Mouse (Mus musculus) testis, postnatal 10 days (tissue): ENCODE results near the gene Trim3.

ENCODE experiments used
- DNase-seq: peaks from one replicate; pipeline ENCODE4 v3.0.0; 2021; ENCODE audit warnings: low spot score

The Trim3 gene

GRCm38 (mm10) chr7:105608467-105608866, 24.9 kb downstream of the Trim3 start:
- no peak for DNase-seq

- peak; percentile 85 for DNase-seq
These were observed 30.3 kb downstream of the Trim3 start for GRCm38 (mm10) chr7:105602860-105603623.

DNA sequence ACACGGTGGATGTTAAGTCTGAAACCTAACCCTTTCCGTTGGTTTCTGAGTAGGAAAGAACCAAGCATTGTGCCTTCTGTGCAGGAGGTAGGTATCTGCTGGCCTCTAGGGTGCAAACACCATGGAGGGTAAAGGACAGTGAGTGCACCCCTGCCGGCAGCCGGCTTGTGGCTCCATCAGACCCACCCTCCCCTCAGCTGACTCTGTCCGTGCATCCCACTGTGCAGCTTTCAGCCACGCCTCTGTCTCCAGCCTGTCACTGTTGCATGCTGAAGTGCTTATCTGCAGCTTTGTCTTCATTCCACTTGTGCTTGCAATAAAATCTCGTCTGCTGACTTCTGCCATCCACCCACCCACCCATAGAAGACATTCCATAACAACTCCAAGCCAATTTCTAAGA, 43.3 kb downstream of the Trim3 start:
- no peak for DNase-seq

DNA sequence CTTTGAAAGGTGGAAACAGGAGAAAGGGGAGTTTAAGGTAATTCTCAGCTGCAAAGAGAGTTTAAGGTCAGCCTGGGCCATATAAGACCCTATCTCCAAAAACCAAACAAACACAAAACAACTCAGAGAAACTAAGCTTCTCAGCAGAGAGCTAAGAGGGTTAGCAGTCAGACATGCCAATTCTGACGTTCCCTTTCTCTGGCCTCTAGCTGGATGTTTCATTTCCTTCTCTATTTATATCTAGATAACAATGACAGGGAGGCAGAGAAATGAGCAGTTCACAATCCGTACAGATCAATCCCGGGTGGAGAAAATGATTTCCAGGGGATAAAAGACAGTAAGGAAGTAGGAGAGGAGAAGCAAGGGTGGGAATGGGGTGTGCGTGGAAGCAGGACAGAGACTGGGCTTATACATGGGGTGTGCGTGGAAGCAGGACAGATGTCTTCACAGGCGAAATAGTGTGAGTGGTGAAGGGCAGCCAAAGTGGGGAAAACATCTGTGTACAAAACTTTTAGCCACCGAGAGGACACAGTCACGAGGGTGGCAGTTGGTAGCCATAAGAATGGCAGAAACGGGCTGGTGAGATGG, 45.0 kb downstream of the Trim3 start:
- no peak for DNase-seq

DNA sequence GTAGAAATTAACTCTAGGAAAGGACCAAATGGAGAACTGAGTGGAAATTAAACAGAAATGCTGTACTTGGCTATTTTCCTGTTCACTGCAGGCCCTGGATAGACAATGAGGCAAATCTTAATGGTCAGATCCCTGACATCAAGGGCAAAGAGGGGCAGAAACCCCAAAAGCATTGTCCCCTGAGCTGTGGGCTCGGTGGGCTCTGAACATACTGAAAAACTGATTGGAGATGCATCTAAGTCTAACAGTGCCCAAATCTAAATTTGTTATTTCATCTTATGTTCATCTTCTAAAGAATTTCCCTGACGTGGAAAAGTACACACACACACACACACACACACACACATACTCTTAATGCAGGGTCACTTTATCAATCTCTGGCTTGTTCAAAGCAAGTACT, 51.4 kb downstream of the Trim3 start:
- DNase-seq = no peak

DNA sequence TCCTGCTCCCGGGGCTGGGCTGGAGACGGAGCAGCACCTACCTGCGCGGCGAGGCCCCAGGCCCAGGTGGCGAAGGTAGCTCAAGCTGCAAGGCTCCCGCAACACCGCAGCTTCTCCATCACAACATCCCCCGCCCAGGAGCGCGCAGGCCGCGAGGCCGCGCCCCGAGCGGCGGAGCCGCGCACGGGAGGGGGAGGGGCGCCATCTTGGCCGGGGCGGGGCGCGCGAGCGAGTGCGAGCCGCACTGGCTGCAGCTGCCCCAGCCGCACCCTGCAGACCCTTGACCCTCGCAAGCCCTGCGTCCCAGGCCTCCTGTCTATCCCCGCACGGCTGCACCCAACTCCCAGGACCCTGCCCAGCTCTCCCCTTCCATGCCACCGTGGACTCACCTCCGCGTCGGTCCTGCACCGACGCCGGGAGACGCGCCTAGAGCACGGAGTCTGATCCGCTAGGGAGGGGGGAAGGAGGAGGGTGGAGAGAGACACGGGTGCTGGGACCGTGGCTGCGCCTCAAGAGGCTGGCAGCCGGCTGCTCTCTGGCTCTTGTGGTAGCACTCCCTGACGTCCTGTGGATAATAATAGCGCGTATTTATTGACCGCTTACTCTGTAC, 52.2 kb downstream of the Trim3 start, which contains the start of gene Apbb1:
Apbb1 (minus strand) TSS at position 560 of the 610 bp plus-strand sequence.
- peak; percentile 84 for DNase-seq

- DNase-seq = no peak
These were observed 52.7 kb downstream of the Trim3 start for GRCm38 (mm10) chr7:105580627-105581089.

DNA sequence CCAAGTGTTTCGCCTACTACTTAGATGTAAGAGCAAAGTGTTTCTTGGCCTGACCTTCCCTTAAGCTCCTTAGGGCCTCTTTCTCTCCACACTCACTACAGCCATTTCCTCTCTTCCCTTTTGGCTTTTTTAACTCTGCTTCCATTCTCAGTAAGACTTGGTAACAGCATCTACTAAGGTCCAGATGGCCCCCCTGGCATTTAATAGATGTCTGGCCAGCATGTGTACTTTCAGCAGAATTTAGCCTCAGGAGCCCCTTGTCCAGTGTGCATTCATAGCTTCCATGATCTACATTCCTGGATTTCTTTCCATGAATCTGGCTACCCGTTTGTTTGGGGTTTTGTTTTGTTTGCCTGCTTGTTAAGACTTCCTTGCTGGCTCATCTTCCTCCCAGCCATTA, 54.9 kb downstream of the Trim3 start:
- DNase-seq = no peak

DNA sequence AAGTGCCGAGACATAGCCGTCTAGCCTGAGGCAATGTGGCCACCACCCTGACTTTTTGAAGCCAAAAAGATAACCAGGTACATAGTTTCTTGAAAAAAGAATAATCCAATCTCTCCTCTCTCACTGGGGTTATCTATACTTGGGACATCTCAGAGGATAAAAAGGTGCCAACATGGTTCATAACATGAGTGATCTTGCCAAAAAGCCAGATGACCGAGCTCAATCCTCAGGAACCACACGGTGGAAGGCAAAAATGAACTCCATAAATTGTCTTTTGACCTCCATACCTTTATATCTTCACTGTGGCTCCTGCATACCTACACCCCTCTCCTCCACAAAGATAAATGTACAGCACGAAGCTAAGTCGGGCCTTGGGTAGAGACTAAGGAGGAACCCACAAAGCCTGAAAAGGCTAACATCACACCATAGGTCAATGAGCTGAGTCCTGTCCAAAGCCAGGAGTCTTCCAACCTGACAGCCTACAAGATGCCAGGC, 55.9 kb downstream of the Trim3 start:
- DNase-seq = no peak

- no peak for DNase-seq
These were observed 57.1 kb downstream of the Trim3 start for GRCm38 (mm10) chr7:105576166-105576748.

DNA sequence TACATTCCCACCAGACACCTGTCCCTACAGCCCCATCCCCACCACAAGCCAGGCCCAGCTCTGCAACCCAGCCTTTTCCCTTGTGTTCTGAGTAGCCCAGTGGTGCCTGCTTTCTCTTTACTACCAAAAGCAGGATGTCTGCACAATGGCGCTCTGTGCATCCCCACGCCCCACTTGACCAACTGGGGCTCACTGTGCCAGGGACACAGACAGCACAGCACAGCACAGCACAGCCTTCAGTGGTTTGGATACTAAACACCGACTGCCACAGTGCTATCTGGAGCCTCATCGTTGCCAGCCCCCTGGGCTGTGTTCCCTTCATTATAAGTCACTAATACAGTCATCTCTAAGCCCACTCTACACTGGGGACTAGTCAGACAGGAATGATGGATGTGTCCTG, 58.8 kb downstream of the Trim3 start:
- no peak for DNase-seq

DNA sequence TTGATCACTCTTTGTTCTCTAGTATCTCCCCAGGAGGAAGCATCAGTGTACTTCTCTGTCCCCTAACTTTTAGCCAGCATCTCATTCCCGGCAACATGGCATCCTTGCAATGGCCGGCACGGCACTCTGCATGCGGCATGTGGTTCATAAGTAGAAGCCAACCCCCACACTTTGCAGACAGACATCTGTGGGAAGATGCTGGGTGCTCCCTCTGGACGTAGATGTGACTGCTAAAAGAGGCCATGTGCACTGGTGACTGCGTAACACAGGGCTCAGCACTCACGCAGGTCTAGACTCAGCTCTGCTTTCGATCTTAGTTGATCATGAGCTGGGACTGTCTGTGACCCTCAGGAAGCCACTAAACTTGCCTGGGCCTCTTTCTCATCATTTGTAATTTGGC, 60.4 kb downstream of the Trim3 start:
- DNase-seq = no peak

- no peak for DNase-seq
These were observed 62.6 kb downstream of the Trim3 start for GRCm38 (mm10) chr7:105570756-105571155.

DNA sequence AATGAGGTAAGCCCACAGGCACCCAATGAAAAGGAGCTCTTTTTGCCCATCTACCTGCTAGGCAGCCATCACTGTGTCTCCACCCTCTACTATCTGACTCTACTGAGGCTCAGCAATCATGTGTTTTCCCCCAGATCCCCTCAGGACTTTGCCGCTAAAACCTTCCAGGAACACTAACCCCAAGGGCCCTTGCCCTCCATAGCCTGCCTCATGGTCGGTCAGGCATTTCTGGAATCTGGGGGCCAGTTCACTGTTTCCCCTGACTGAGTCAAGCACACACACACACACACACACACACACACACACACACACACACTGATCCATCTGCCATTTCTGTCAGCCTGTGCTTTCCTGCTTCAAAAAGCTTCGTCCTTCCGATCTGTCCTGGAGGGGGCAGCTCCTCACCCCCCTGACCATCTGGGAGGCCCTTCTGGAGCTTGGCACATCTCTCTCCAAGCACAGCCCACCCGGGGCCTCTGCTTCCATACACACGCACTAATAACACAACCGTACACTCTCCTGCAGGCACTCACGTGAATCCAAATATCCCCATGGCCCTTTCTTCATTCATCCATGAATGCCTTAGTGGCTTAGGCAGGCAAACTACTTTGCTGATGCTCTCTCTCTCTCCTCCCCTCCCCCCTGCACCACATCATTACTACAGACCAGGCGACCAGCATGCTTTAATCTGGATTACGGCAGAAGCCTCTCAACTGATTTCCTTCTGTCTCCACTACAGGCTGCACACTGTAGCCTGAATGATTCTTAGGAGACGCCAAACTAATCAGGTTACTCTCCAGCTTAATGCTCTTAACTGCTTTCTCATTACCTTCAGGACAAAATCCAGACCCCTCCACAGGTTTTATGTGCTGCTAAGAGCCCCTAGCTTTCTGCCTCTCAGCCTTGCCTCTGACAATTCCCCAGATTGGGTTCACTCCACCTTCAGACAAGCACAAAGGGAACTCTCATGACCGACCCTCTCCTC, 63.6 kb downstream of the Trim3 start:
- DNase-seq = no peak

DNA sequence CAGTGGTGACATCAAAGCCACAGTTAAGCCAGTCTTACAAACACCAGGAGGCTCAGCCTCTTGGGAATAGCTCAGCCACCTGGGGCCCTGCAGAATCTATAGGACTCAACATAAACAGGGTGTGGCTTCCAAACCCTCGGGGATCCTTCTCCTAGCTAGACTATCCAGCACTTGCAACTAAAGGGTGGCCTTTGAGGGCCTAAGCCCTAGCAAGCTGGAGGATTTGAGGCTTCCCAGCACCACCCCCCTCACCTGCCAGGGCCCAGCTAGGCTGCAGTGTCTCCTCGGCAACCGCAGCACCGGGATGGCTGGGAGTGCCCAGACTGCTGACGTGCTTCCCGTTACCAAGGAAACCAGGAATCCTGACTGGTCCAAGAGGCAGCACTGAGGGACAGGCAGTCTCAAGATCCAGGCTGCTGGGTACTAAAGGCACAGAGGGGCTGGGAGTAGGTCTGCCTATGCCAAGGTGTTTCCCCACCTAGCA, 64.3 kb downstream of the Trim3 start:
- no peak for DNase-seq

DNA sequence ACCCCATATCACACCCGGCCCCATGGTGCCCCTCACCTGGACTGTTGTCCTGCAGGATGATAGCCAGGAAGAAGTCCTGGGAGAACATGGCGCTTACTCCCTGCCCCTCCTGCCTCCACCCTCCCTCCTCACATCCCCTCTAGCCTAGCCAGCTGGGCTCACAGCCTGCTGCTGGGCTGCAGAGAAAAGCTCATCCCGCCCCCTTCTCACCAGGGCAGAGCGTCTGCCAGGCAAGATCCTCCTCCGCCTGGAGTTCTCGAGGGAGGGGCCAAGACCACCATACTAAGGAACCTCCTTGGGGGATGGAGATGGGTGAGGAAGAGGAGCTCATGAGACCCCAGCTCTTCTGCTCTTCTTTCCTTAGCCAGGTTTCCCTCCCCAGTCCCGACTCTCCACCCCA, 64.8 kb downstream of the Trim3 start:
- no peak for DNase-seq

DNA sequence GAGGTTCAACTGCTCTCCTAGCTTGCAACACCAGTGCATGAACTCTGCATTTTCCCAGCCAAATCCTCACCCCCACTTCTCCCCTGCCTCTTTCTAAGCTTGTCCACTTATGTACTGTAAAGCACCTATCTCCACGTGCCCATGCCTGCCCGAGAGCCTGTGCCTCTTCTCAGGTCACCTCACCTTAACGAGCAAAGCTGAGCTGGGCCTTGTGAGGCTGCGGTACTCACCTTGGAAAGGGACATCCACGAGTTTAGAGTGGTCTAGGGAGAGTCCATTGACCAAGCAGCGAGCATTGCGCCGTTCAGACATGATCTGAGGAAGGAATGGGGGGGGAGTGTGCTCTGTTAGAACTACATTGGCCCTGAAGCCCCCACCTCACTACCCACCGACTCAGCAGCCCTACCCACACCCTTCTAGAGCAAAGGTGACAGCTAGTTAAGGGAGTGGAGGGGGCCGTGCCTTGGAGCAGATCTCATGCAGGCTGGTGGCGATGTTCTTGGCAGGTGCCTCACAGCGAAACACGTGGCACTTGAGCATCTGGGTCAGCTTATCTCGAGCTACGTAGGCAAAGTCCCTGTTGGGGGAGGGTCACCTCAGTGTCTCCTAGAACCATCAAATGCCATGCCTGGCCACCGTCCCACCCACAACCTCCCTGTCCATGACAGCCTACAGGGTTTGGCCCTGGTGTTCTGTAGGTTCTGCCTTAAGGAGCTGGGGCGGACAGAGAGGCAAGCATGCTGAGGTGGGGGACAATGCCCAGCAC, 68.1 kb downstream of the Trim3 start:
- no peak for DNase-seq

- no peak for DNase-seq
These were observed 70.0 kb downstream of the Trim3 start for GRCm38 (mm10) chr7:105563367-105563766.

GRCm38 (mm10) chr7:105562317-105562716, 71.1 kb downstream of the Trim3 start:
- no peak for DNase-seq

GRCm38 (mm10) chr7:105559016-105559415, 74.4 kb downstream of the Trim3 start:
- no peak for DNase-seq

- no peak for DNase-seq
These were observed 75.7 kb downstream of the Trim3 start for GRCm38 (mm10) chr7:105557671-105558070.
